Mouse (Mus musculus) brain, adult 10 weeks (tissue): Measurements from ENCODE around the gene Mcpt1. TPM values are rescaled to one million over a fixed set of nuclear protein-coding genes. Genes with fewer than 3 reads are reported as not detected.

ENCODE experiments used
- polyA plus RNA-seq: library from polyadenylated mRNA; stranded (reverse); fragments of 350-450 nt; fragmentation: Illumina TruSeq; extraction: RNeasy Lipid Tissue Mini Kit (QIAGEN cat#74804); gene quantifications from one replicate; pipeline ENCODE4 v1.2.3, GENCODE M21; 2015; ENCODE audit warnings: low read depth, low replicate concordance

Gene Mcpt1
- not detected for polyA plus RNA-seq

GRCm38 (mm10) chr14:56017671-56018070, at the start of gene Mcpt1:
TSS of gene Mcpt1 (plus strand) at chr14:56017971.

GRCm38 (mm10) chr14:56030395-56030794, 12.6 kb downstream of the Mcpt1 start, which contains the start of gene Mcpt9:
TSS of gene Mcpt9 (minus strand) at chr14:56030495.

GRCm38 (mm10) chr14:56041792-56042191, 24.0 kb downstream of the Mcpt1 start, which contains the start of gene Mcpt2:
TSS of gene Mcpt2 (plus strand) at chr14:56042041.

GRCm38 (mm10) chr14:56062213-56062612, 44.4 kb downstream of the Mcpt1 start, which contains the start of gene Mcpt4:
TSS of gene Mcpt4 (minus strand) at chr14:56062313.

Other genes starting within 250 kb of the Mcpt1 start
- gene Adcy4, start 233.9 kb upstream of the Mcpt1 start, polyA plus RNA-seq, result 5.3 TPM
- 0.25 TPM for gene Ripk3, start 229.1 kb upstream of the Mcpt1 start, polyA plus RNA-seq
- 2.3 TPM for gene Nfatc4, start 194.8 kb upstream of the Mcpt1 start, polyA plus RNA-seq
- gene Nynrin, start 164.0 kb upstream of the Mcpt1 start, polyA plus RNA-seq, result 3.9 TPM
- gene Cbln3, start 133.6 kb upstream of the Mcpt1 start, polyA plus RNA-seq, result 0.49 TPM
- 9.0 TPM for gene Khnyn, start 133.0 kb upstream of the Mcpt1 start, polyA plus RNA-seq
- 155 TPM for gene Sdr39u1, start 117.7 kb upstream of the Mcpt1 start, polyA plus RNA-seq
- not detected for gene Cma1, start 73.3 kb upstream of the Mcpt1 start, polyA plus RNA-seq
- not detected for gene Cma2, start 67.0 kb upstream of the Mcpt1 start, polyA plus RNA-seq
- gene Mcpt9, start 12.5 kb downstream of the Mcpt1 start, polyA plus RNA-seq, result not detected
- not detected for gene Mcpt2, start 24.1 kb downstream of the Mcpt1 start, polyA plus RNA-seq
- gene Mcpt4, start 44.3 kb downstream of the Mcpt1 start, polyA plus RNA-seq, result not detected
- not detected for gene Mcpt8, start 67.3 kb downstream of the Mcpt1 start, polyA plus RNA-seq
- not detected for gene Ctsg, start 84.6 kb downstream of the Mcpt1 start, polyA plus RNA-seq
- not detected for gene Gzme, start 102.7 kb downstream of the Mcpt1 start, polyA plus RNA-seq
- gene Gzmd, start 114.6 kb downstream of the Mcpt1 start, polyA plus RNA-seq, result not detected
- gene Gzmg, start 141.6 kb downstream of the Mcpt1 start, polyA plus RNA-seq, result not detected
- gene Gzmn, start 156.6 kb downstream of the Mcpt1 start, polyA plus RNA-seq, result not detected
- not detected for gene Gzmf, start 193.4 kb downstream of the Mcpt1 start, polyA plus RNA-seq
- not detected for gene Gzmc, start 216.7 kb downstream of the Mcpt1 start, polyA plus RNA-seq
- not detected for gene Gzmb, start 244.3 kb downstream of the Mcpt1 start, polyA plus RNA-seq